Mouse (Mus musculus): ENCODE measurements around the gene Med27. TPM values are rescaled to one million over a fixed set of nuclear protein-coding genes. Genes with fewer than 3 reads are reported as not detected.

Gene Med27
- polyA plus RNA-seq, 1 experiment = 33.3 TPM

- no peak for TF ChIP-seq POLR2A (IDR thresholded peaks at IDR 0.05; ENCODE audit: low read depth, low read length)
- no peak for TF ChIP-seq CTCF (IDR thresholded peaks at IDR 0.05; ENCODE audit: extremely low read depth, insufficient read length, insufficient replicate concordance, low read depth, low read length)
- Histone ChIP-seq H3K27ac (ENCODE audit: insufficient read depth, low read depth, low read length) (no peak overlapping the region), H3K4me3 (ENCODE audit: low read depth, low read length) (no peak overlapping the region), H3K4me1 (ENCODE audit: control insufficient read depth, insufficient read depth, insufficient read length, low read length) (no peaks in the 10 kb centered on the region), H3K36me3 (ENCODE audit: control insufficient read depth, insufficient read depth, low read length) (peaks cover 2% of the 10 kb centered on the region), H3K27me3 (ENCODE audit: control insufficient read depth, insufficient read depth, low read length) (no peaks in the 10 kb centered on the region)
- WGBS = 30% methylated on average over 5 of the region's 5 CpGs
These were observed 25.6 kb downstream of the Med27 start for GRCm38 (mm10) chr2:29372176-29372575.

GRCm38 (mm10) chr2:29381683-29382082 lies 35.1 kb downstream of the Med27 start:
- H3K27ac ChIP-seq (ENCODE audit: insufficient read depth, low read depth, low read length) = no peak overlapping the region
- no peaks in the 10 kb centered on the region for H3K27me3 ChIP-seq (ENCODE audit: control insufficient read depth, insufficient read depth, low read length)
- no peak overlapping the region for H3K4me3 ChIP-seq (ENCODE audit: low read depth, low read length)
- no peaks in the 10 kb centered on the region for H3K4me1 ChIP-seq (ENCODE audit: control insufficient read depth, insufficient read depth, insufficient read length, low read length)
- H3K36me3 ChIP-seq (ENCODE audit: control insufficient read depth, insufficient read depth, low read length) = 0 out of 2 replicates have a peak, but pooled peaks cover 3% of the 10 kb centered on the region
- WGBS = 80% methylated on average over 4 of the region's 4 CpGs
- no peak for TF ChIP-seq CTCF (IDR thresholded peaks at IDR 0.05; ENCODE audit: extremely low read depth, insufficient read length, insufficient replicate concordance, low read depth, low read length)
- TF ChIP-seq POLR2A (IDR thresholded peaks at IDR 0.05; ENCODE audit: low read depth, low read length) = no peak

- TF ChIP-seq CTCF (IDR thresholded peaks at IDR 0.05; ENCODE audit: extremely low read depth, insufficient read length, insufficient replicate concordance, low read depth, low read length) (no peak), POLR2A (IDR thresholded peaks at IDR 0.05; ENCODE audit: low read depth, low read length) (no peak)
- Histone ChIP-seq H3K27me3 (ENCODE audit: control insufficient read depth, insufficient read depth, low read length) (no peaks in the 10 kb centered on the region), H3K4me3 (ENCODE audit: low read depth, low read length) (no peak overlapping the region), H3K27ac (ENCODE audit: insufficient read depth, low read depth, low read length) (no peak overlapping the region), H3K4me1 (ENCODE audit: control insufficient read depth, insufficient read depth, insufficient read length, low read length) (no peaks in the 10 kb centered on the region), H3K36me3 (ENCODE audit: control insufficient read depth, insufficient read depth, low read length) (0 out of 2 replicates have a peak, but pooled peaks cover 3% of the 10 kb centered on the region)
- 92% methylated on average over 4 of the region's 4 CpGs for WGBS
These were observed 36.0 kb downstream of the Med27 start for GRCm38 (mm10) chr2:29382583-29382982.

GRCm38 (mm10) chr2:29383133-29383532 lies 36.5 kb downstream of the Med27 start:
- Histone ChIP-seq H3K36me3 (ENCODE audit: control insufficient read depth, insufficient read depth, low read length) (0 out of 2 replicates have a peak, but pooled peaks cover 3% of the 10 kb centered on the region), H3K4me1 (ENCODE audit: control insufficient read depth, insufficient read depth, insufficient read length, low read length) (no peaks in the 10 kb centered on the region), H3K27me3 (ENCODE audit: control insufficient read depth, insufficient read depth, low read length) (no peaks in the 10 kb centered on the region), H3K4me3 (ENCODE audit: low read depth, low read length) (no peak overlapping the region), H3K27ac (ENCODE audit: insufficient read depth, low read depth, low read length) (no peak overlapping the region)
- TF ChIP-seq POLR2A (IDR thresholded peaks at IDR 0.05; ENCODE audit: low read depth, low read length) = no peak
- no peak for TF ChIP-seq CTCF (IDR thresholded peaks at IDR 0.05; ENCODE audit: extremely low read depth, insufficient read length, insufficient replicate concordance, low read depth, low read length)

GRCm38 (mm10) chr2:29385405-29385804 lies 38.8 kb downstream of the Med27 start:
- H3K4me1 ChIP-seq (ENCODE audit: control insufficient read depth, insufficient read depth, insufficient read length, low read length) = no peaks in the 10 kb centered on the region
- 0 out of 2 replicates have a peak, but pooled peaks cover 3% of the 10 kb centered on the region for H3K36me3 ChIP-seq (ENCODE audit: control insufficient read depth, insufficient read depth, low read length)
- no peak for TF ChIP-seq CTCF (IDR thresholded peaks at IDR 0.05; ENCODE audit: extremely low read depth, insufficient read length, insufficient replicate concordance, low read depth, low read length)
- no peaks in the 10 kb centered on the region for H3K27me3 ChIP-seq (ENCODE audit: control insufficient read depth, insufficient read depth, low read length)
- no peak overlapping the region for H3K27ac ChIP-seq (ENCODE audit: insufficient read depth, low read depth, low read length)
- WGBS = 70% methylated on average over 10 of the region's 10 CpGs
- H3K4me3 ChIP-seq (ENCODE audit: low read depth, low read length) = no peak overlapping the region

- Histone ChIP-seq H3K36me3 (ENCODE audit: control insufficient read depth, insufficient read depth, low read length) (no peaks in the 10 kb centered on the region), H3K27ac (ENCODE audit: insufficient read depth, low read depth, low read length) (no peak overlapping the region), H3K4me1 (ENCODE audit: control insufficient read depth, insufficient read depth, insufficient read length, low read length) (peaks cover 7% of the 10 kb centered on the region; the same call in 1 of the 2 replicates), H3K4me3 (ENCODE audit: low read depth, low read length) (no peak overlapping the region), H3K27me3 (ENCODE audit: control insufficient read depth, insufficient read depth, low read length) (no peaks in the 10 kb centered on the region)
- TF ChIP-seq POLR2A (IDR thresholded peaks at IDR 0.05; ENCODE audit: low read depth, low read length) = no peak
- no peak for TF ChIP-seq CTCF (IDR thresholded peaks at IDR 0.05; ENCODE audit: extremely low read depth, insufficient read length, insufficient replicate concordance, low read depth, low read length)
- 86% methylated on average over 2 of the region's 2 CpGs for WGBS
These were observed 40.6 kb downstream of the Med27 start for GRCm38 (mm10) chr2:29387268-29387667.

- Histone ChIP-seq H3K4me3 (ENCODE audit: low read depth, low read length) (no peak overlapping the region), H3K27me3 (ENCODE audit: control insufficient read depth, insufficient read depth, low read length) (no peaks in the 10 kb centered on the region), H3K27ac (ENCODE audit: insufficient read depth, low read depth, low read length) (no peak overlapping the region), H3K36me3 (ENCODE audit: control insufficient read depth, insufficient read depth, low read length) (no peaks in the 10 kb centered on the region), H3K4me1 (ENCODE audit: control insufficient read depth, insufficient read depth, insufficient read length, low read length) (peaks cover 7% of the 10 kb centered on the region; the same call in 1 of the 2 replicates)
- WGBS = 84% methylated on average over 7 of the region's 7 CpGs
- TF ChIP-seq CTCF (IDR thresholded peaks at IDR 0.05; ENCODE audit: extremely low read depth, insufficient read length, insufficient replicate concordance, low read depth, low read length) = no peak
These were observed 42.3 kb downstream of the Med27 start for GRCm38 (mm10) chr2:29388937-29389336.

GRCm38 (mm10) chr2:29391086-29391485 lies 44.5 kb downstream of the Med27 start:
- Histone ChIP-seq H3K27me3 (ENCODE audit: control insufficient read depth, insufficient read depth, low read length) (no peaks in the 10 kb centered on the region), H3K4me1 (ENCODE audit: control insufficient read depth, insufficient read depth, insufficient read length, low read length) (peaks cover 7% of the 10 kb centered on the region; the same call in 1 of the 2 replicates), H3K4me3 (ENCODE audit: low read depth, low read length) (no peak overlapping the region), H3K27ac (ENCODE audit: insufficient read depth, low read depth, low read length) (no peak overlapping the region), H3K36me3 (ENCODE audit: control insufficient read depth, insufficient read depth, low read length) (no peaks in the 10 kb centered on the region)
- WGBS = 43% methylated on average over 4 of the region's 4 CpGs
- TF ChIP-seq POLR2A (IDR thresholded peaks at IDR 0.05; ENCODE audit: low read depth, low read length) (no peak), CTCF (IDR thresholded peaks at IDR 0.05; ENCODE audit: extremely low read depth, insufficient read length, insufficient replicate concordance, low read depth, low read length) (no peak)
